Mouse (Mus musculus) lung, postnatal 4 days (tissue): ENCODE measurements around the gene Trpc3.
"Not testable (repeated sequence)": the region's sequence is repeated elsewhere in the genome, so short reads cannot be mapped to it uniquely, and the experiment has no call there.

Source experiments
- DNase-seq, 2 experiments: peaks; one replicate each; pipeline ENCODE4 v3.0.0; 2021

The Trpc3 gene

DNA sequence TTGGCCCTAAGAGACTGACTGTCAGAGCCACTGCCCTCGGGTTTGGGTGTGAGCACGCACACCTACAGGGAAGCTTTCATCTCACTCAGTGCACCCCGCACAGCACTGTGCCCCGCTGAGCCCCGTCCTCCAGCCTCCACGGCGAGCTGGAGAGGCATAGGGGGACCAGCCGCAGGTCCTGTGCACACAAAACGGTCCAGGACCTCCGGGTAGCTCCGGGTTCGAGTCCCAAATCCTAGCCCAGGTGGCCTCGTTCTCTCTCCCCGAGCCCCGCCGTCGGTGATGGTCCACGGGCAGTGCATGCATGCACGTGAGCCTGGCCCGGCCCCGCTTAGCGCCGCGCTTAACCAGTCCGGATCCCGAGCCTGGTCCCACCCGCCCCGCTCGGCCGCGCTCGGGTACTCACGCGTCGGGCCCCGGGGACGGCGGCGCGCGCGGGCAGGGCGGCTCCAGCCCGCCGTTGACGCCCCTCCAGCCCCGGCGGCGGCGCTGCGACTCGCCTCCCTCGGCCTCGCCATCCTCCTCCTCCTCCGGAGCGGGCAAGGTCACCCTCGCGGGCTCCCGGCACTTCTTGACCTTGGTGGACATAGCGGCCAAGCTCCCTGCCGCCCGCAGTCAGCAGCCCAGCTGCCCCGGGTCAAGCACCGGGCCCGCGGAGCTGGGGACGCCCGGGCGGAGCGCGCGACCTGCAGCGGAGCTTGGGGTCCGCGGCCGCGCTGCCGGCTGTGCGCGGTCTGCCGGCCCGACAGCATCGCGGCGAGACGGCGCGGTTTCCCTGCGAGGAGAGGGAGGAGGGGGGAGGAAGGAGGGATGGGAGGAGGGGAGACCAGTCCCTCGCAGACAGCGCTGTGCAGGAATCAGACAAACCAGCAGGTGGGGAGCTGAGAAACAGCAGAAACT is at the start of gene Trpc3:
Gene Trpc3 (minus strand): TSS at position 776 of the 900 bp plus-strand sequence.
- DNase-seq, result peak; percentile 42 to 58

DNA sequence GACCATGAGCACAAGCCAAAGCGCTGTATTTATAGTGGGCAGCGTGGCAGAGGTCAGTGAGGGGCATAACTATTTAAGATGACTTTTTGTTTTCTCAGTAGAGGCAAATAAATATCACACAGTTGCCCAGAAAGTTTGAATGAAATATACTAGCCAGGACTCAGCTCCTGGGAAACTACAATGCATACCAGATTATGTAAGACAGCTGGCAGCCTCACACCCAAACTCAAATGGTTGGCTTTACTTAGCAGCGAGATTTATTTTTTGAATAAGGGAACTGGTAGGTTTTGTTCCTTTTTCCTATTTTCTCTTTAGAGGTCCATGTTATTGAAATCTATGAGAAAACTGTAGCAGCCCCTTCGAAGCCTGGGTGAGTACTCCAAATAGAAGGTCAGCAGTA is 48.1 kb upstream of the Trpc3 start:
- no peak for DNase-seq

GRCm38 (mm10) chr3:36733075-36733474 is 43.1 kb upstream of the Trpc3 start:
- no peak for DNase-seq

GRCm38 (mm10) chr3:36726545-36726944 is 36.6 kb upstream of the Trpc3 start:
- no peak for DNase-seq

GRCm38 (mm10) chr3:36721850-36722249 is 31.9 kb upstream of the Trpc3 start:
- DNase-seq, result no peak

GRCm38 (mm10) chr3:36709521-36709920 is 19.6 kb upstream of the Trpc3 start:
- DNase-seq, result no peak

DNA sequence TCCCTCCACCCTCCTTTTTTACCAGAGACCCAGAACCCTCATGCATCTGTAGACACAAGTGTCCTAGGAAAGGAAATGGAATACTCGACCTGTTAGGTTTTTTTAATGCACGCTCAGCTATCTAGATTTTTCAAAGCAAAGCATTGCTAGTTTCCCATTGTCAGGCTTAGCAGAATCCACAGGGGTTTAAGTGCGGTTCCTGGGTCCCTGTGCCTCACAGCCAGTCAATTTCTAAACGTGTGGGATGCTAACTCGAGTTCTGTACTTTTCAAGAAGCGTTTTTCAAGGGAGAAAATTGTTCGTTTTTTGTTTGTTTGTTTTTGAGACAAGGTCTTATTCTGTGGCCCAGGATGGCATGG is 304 bp upstream of the Trpc3 start:
- no peak for DNase-seq

GRCm38 (mm10) chr3:36688874-36689273 is 1.1 kb downstream of the Trpc3 start:
- peak; percentile 79 to 82 for DNase-seq

- DNase-seq, result peak in 1 of 2 experiments; percentile 30
Observed at GRCm38 (mm10) chr3:36675822-36676221, 14.1 kb downstream of the Trpc3 start.

DNA sequence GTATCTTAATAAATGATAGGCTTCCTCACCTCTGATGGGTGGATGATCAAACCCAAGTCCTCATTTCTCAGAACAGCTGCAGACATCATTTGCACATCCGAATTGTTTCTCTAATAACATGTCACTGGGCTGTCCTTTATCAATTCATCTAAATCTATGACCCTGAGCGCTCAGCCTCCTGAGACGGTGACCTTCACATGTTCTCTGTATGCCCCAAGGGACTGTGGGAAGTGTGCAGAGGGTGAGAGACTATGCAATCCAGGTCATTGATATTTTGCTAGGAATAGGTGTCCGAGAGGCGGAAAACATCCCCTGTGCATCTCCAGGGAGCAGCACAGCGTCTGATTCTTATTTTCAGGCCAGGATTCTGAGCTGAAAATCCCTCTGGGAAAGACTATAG is 22.2 kb downstream of the Trpc3 start:
- DNase-seq, result no peak

- not testable (repeated sequence) for DNase-seq
Observed at GRCm38 (mm10) chr3:36645245-36645559, 44.8 kb downstream of the Trpc3 start.

GRCm38 (mm10) chr3:36644554-36645244 is 45.3 kb downstream of the Trpc3 start:
- no peak for DNase-seq

DNA sequence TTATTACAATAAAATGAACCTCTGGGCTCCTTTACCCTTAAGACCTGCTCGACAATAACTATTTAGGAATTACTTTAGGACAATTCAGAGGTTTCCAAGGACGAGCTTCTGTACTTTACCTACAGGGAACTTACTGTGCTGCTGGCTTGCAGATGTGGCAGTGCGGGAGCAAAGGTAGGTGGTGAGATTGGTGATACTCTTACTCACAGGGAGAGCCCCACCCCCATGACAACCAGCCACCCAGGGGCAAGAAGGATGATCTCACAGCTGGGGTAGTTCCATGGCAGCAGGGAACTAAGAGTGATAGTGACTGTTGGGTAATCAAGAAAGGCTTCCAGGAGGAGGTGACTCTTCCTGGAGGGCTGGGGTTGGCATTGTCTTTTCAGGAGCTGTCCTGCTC is 46.6 kb downstream of the Trpc3 start:
- DNase-seq, result no peak

DNA sequence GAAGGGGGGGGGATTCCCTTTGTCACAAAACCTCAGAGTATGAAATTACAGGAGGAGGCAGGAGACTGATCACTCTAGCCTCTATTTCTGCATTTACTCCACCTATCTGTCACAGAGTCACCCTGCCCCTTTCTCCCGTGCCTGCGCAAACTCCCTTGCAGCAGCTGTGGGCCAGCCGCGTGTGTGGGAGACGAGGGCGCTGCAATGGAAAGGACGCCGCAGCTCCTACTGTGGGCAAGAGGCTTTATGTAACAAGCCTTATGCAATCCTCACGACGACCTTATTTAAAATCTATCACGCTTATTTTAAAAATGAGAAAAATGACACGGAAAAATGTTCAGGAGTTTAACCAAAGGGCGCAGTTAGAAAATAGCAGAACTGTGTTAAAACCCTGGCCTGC is 47.2 kb downstream of the Trpc3 start:
- DNase-seq, result no peak

GRCm38 (mm10) chr3:36640787-36641186 is 49.2 kb downstream of the Trpc3 start:
- DNase-seq, result no peak

- peak in 1 of 2 experiments; percentile 37 for DNase-seq
Observed at GRCm38 (mm10) chr3:36635449-36635848, 54.5 kb downstream of the Trpc3 start.

GRCm38 (mm10) chr3:36626803-36627202 is 63.2 kb downstream of the Trpc3 start:
- no peak for DNase-seq

GRCm38 (mm10) chr3:36618181-36618580 is 71.8 kb downstream of the Trpc3 start:
- DNase-seq, result no peak

- no peak for DNase-seq
Observed at GRCm38 (mm10) chr3:36613908-36614255, 76.1 kb downstream of the Trpc3 start.

DNA sequence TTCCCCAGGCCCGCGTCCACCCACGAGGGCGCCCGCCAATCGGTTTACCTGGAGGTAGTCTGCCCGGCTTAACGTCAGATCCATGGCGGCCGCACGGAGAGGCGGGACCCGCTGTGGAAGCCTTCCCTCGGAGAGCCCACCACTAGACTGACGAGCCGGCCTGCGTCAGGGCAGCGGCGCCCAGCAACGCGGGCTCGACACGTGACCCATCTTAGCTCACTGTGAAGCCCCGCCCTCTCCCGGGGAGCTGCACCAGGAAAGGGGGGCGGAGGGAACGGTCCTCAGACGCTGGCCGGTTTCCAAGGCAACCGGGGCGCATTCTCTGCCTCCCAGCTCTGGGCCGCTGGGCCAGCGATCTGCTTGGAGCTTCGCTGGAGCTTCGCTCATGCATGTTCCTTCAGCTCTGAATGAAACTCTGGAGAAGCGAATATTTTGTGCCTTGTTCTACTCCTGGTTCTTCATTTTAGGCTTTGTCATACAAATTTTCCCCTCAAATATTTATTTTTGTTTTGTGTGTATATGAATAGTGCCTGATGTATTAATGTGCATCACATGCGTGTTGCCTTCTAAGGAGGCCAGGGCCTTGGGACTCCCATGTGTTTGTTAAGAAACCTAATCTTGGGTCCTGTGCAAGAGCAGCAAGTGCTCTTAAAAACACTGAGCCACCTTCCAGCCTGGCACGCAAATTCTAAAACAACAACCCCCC is 76.6 kb downstream of the Trpc3 start, which contains the start of gene Bbs7:
Gene Bbs7 (minus strand): TSS at position 276 of the 706 bp plus-strand sequence.
- peak; percentile 93 to 95 for DNase-seq

- DNase-seq, result no peak
Observed at GRCm38 (mm10) chr3:36612687-36613086, 77.3 kb downstream of the Trpc3 start.

GRCm38 (mm10) chr3:36605894-36606783 is 83.8 kb downstream of the Trpc3 start:
- no peak for DNase-seq

- not testable (repeated sequence) for DNase-seq
Observed at GRCm38 (mm10) chr3:36599773-36600172, 90.2 kb downstream of the Trpc3 start.
